Mouse (Mus musculus) liver, adult 2 months (tissue): ENCODE data around the gene Gid8. TPM values are rescaled to one million over a fixed set of nuclear protein-coding genes. Genes with fewer than 3 reads are reported as not detected.
A peak's percentile ranks its signal among the peaks of the same experiment; 100 is the strongest.

Experiments used
- DNase-seq: peaks from one replicate; pipeline ENCODE4 v3.0.0-alpha.2; 2011; ENCODE audit warnings: low read depth, low spot score; ENCODE audit errors: extremely low read depth
- H3K27ac ChIP-seq: fragments of 200-500 bp; replicated peaks from 2 replicates; pipeline ENCODE4 v1.5.1; 2012; ENCODE audit warnings: low read depth, mild to moderate bottlenecking, control low read depth, inconsistent platforms, low read length; ENCODE audit not compliant: insufficient read depth
- H3K27me3 ChIP-seq: fragments of 200-500 bp; 2 replicates; pipeline ENCODE4 v1.6.1; 2012; ENCODE audit warnings: mild to moderate bottlenecking, moderate library complexity, low read length, inconsistent platforms; ENCODE audit not compliant: control insufficient read depth, insufficient read depth
- H3K36me3 ChIP-seq: fragments of 200-500 bp; 2 replicates; pipeline ENCODE4 v1.6.1; 2012; ENCODE audit warnings: low read length, inconsistent platforms; ENCODE audit not compliant: control insufficient read depth, insufficient read depth
- H3K4me1 ChIP-seq: fragments of 200-500 bp; 2 replicates; pipeline ENCODE4 v1.6.1; 2011; ENCODE audit warnings: low read length; ENCODE audit not compliant: control insufficient read depth, insufficient read depth
- H3K4me3 ChIP-seq: fragments of 200-500 bp; 2 replicates; pipeline ENCODE4 v1.5.1; 2011; ENCODE audit warnings: low read depth, mild to moderate bottlenecking, control low read depth, low read length, moderate library complexity; ENCODE audit not compliant: insufficient read depth
- H3K79me2 ChIP-seq: fragments of 200-500 bp; 2 replicates; pipeline ENCODE4 v1.6.1; 2012; ENCODE audit warnings: inconsistent platforms, mild to moderate bottlenecking, low read length, moderate library complexity; ENCODE audit not compliant: control insufficient read depth, insufficient read depth
- H3K9ac ChIP-seq: fragments of 200-500 bp; 2 replicates; pipeline ENCODE4 v1.6.1; 2012; ENCODE audit warnings: low read depth, mild to moderate bottlenecking, control low read depth, inconsistent platforms, low read length
- CTCF ChIP-seq: fragments of 200-500 bp; IDR thresholded peaks from 2 replicates; pipeline ENCODE4 v1.5.1; 2011; ENCODE audit warnings: low read depth, low read length, control low read depth
- POLR2A ChIP-seq: fragments of 200-500 bp; IDR thresholded peaks from 2 replicates; pipeline ENCODE4 v1.6.1; 2011; ENCODE audit warnings: low read length, control low read depth; ENCODE audit not compliant: insufficient read depth; ENCODE audit errors: extremely low read depth
- WGBS: fragments of 180-500 bp; shearing (Covaris S2); methylation state at CpG from one replicate; pipeline ENCODE4 v1.1.7; 2018; 5-methylcytosine and 5-hydroxymethylcytosine counted together
- polyA plus RNA-seq: library from polyadenylated mRNA; depleted of rRNA; stranded (reverse); fragments of >200 nt; gene quantifications from 2 replicates; pipeline ENCODE4 v1.2.3, GENCODE M21; 2012
- total RNA-seq: library from RNA; depleted of rRNA; stranded (reverse); fragments of >200 nt; gene quantifications from 2 replicates; pipeline ENCODE4 v1.2.3, GENCODE M21; 2014

Gid8 gene
- total and polyA plus RNA-seq, 2 experiments: 23.6 to 54.7 TPM

DNA sequence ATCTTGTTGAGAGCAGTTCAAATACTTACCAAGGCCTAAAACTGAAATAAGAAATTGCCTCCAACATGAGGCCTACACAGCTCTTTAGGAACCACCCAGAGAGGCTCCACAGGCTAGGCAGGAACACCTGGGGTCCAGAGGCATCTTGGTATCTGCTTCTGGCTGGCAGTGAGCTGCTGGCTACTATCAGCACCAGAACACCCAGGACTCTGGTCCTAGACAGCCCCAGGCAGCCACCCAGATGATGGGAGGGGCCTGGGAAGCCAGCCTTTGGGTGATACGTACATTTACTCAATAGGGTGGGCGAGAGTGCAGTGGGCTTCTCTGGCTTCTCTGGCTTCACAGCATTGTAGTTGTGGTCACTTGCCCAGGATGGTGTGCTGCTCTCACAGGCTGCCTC is 26.4 kb upstream of the Gid8 start:
- no peaks in the 10 kb centered on the region for H3K27me3 ChIP-seq
- peaks cover 4% of the 10 kb centered on the region; the same call in 1 of the 2 replicates for H3K4me1 ChIP-seq
- WGBS: 83% methylated on average over 2 of the region's 2 CpGs
- no peak overlapping the region for H3K9ac ChIP-seq
- TF ChIP-seq POLR2A (no peak), CTCF (no peak)
- no peak for DNase-seq
- H3K79me2 ChIP-seq: no peaks in the 10 kb centered on the region
- peaks cover 65% of the 10 kb centered on the region for H3K36me3 ChIP-seq
- H3K27ac ChIP-seq: no peak overlapping the region
- H3K4me3 ChIP-seq: no peak overlapping the region

DNA sequence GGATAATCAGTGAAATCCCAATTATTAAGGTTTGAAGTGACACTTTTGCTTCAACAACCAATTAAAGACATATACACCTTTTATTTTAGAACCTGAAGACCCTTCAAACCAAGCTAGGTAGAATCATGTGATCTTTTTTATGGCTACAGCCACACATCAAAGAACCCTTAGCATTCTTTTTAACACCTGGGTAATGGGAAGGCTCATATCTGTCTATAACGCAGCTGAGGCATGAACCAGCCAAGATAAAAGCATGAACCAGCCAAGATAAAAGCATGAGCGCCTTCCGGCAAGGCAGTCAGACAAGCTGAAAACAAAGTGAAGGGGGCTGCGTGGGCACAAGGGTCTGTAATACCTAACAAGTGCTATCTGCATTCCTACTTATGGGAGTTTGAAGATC is 25.9 kb upstream of the Gid8 start:
- TF ChIP-seq CTCF (no peak), POLR2A (no peak)
- H3K79me2 ChIP-seq: no peaks in the 10 kb centered on the region
- 93% methylated on average over 4 of the region's 4 CpGs for WGBS
- H3K4me3 ChIP-seq: no peak overlapping the region
- no peak for DNase-seq
- 0 out of 2 replicates have a peak, but pooled peaks cover 1% of the 10 kb centered on the region for H3K4me1 ChIP-seq
- H3K27ac ChIP-seq: no peak overlapping the region
- H3K9ac ChIP-seq: no peak overlapping the region
- H3K36me3 ChIP-seq: peaks cover 69% of the 10 kb centered on the region
- no peaks in the 10 kb centered on the region for H3K27me3 ChIP-seq

DNA sequence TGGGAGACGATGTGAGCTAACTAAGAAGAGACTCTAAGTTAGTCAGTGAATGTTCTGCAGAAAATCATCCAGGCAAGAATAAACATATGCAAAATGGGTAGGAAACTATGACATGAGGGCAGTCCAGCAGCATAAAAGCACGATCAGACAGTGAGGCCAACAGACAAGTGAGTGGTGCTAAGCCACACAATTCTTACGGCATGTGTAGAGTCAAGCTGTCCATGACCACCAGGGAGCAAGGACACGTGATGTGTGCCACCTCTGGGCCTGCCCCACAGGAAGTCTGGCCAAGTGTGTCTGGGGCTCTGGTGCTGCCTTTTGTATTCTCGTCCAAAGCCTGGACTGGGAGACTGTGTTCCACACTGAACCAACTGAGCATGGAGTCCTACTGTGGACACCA is 20.1 kb upstream of the Gid8 start:
- DNase-seq: no peak
- H3K27ac ChIP-seq: no peak overlapping the region
- H3K4me3 ChIP-seq: no peak overlapping the region
- no peaks in the 10 kb centered on the region for H3K27me3 ChIP-seq
- H3K4me1 ChIP-seq: peaks cover 5% of the 10 kb centered on the region; the same call in 1 of the 2 replicates
- peaks cover 25% of the 10 kb centered on the region for H3K79me2 ChIP-seq
- no peak for TF ChIP-seq CTCF
- no peak for TF ChIP-seq POLR2A
- peaks cover 55% of the 10 kb centered on the region for H3K36me3 ChIP-seq
- WGBS: 66% methylated on average over 5 of the region's 5 CpGs
- H3K9ac ChIP-seq: no peak overlapping the region

DNA sequence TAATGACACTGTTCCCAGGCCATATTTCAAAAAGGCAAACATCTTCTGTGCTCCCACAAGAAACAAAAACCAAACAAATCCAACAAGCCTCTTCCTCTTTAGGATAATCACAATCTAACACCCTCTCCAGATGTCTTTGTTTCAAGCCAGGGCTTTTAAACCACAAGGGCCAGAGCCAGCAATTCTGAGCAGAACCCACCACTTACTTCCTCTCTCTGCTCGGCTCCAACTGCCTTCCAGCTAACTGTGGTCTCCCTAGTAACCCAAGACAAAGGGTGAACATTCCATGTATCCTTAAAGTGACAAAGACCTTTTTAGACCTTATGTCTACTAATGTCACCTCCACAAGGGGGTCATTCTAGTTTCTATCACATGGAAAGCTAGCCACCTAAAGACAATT is 17.3 kb upstream of the Gid8 start:
- H3K4me3 ChIP-seq: no peak overlapping the region
- H3K27me3 ChIP-seq: no peaks in the 10 kb centered on the region
- no peak overlapping the region for H3K9ac ChIP-seq
- peaks cover 33% of the 10 kb centered on the region for H3K36me3 ChIP-seq
- no peak overlapping the region for H3K27ac ChIP-seq
- TF ChIP-seq POLR2A (no peak), CTCF (no peak)
- peaks cover 40% of the 10 kb centered on the region for H3K79me2 ChIP-seq
- no peak for DNase-seq
- H3K4me1 ChIP-seq: peaks cover 19% of the 10 kb centered on the region
- 2% methylated on average over 1 of the region's 1 CpGs for WGBS

DNA sequence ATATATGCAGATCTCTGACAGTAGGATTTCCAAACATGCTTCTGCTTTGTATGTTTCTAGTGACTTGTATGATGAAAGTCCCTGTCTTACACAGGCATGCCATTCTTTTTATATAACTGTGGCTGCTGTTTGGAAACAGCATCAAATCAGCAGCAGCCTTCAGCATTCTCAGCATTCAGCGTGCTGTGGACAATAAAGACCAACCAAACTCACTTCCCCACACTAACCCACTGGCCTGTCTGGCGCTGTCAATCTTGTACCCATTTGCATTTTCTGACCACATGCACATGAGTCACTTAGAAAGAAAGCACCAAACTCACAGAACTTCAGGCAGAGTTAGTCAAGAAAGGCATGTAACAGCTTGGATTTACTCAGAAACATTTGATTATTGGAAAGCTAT is 14.7 kb upstream of the Gid8 start:
- no peaks in the 10 kb centered on the region for H3K27me3 ChIP-seq
- no peak overlapping the region for H3K4me3 ChIP-seq
- H3K27ac ChIP-seq: no peak overlapping the region
- WGBS: 69% methylated on average over 2 of the region's 2 CpGs
- TF ChIP-seq CTCF: no peak
- peaks cover 9% of the 10 kb centered on the region for H3K36me3 ChIP-seq
- H3K79me2 ChIP-seq: peaks cover 55% of the 10 kb centered on the region
- H3K4me1 ChIP-seq: peaks cover 37% of the 10 kb centered on the region
- H3K9ac ChIP-seq: no peak overlapping the region
- DNase-seq: no peak

DNA sequence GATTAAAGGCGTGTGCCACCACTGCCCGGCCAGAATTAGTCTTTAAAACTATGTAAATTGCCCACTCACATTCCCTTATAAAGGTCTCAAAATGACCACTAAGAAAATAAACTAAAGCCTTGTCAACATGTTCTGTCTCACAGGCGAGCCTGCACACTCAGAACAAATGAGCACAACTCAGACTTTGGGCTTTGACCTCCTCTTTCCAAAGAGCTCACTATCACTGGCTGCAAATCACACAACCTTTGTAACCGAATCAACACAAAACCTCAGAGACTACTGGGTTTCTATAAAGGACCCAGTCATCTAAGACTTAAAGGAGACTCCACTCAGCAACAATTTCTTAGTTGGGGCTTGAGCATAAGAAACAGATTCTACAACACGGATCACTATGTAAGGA is 9.5 kb upstream of the Gid8 start:
- Histone ChIP-seq H3K27ac (peak overlapping the region; percentile 95), H3K4me1 (peaks cover 53% of the 10 kb centered on the region), H3K36me3 (no peaks in the 10 kb centered on the region; the same call in 1 of the 2 replicates), H3K27me3 (no peaks in the 10 kb centered on the region), H3K79me2 (peaks cover 34% of the 10 kb centered on the region), H3K9ac (peak overlapping the region; percentile 97), H3K4me3 (peak overlapping the region; percentile 77)
- DNase-seq: peak; percentile 98
- WGBS: 14% methylated on average over 5 of the region's 5 CpGs
- TF ChIP-seq POLR2A (no peak), CTCF (no peak)
